Mouse (Mus musculus) testis, adult 2 months (tissue): ENCODE data around the gene Wwtr1.

Source experiments
- CTCF ChIP-seq: fragments of 200-500 bp; IDR thresholded peaks from 2 replicates; pipeline ENCODE4 v1.5.1; 2012; ENCODE audit warnings: low read depth, mild to moderate bottlenecking, inconsistent platforms, low read length, moderate library complexity; ENCODE audit not compliant: control insufficient read depth, insufficient read depth, insufficient replicate concordance
- POLR2A ChIP-seq: fragments of 200-500 bp; IDR thresholded peaks from 2 replicates; pipeline ENCODE4 v1.6.1; 2012; ENCODE audit warnings: low read depth, mild to moderate bottlenecking, inconsistent platforms, low read length, moderate library complexity; ENCODE audit not compliant: control insufficient read depth

DNA sequence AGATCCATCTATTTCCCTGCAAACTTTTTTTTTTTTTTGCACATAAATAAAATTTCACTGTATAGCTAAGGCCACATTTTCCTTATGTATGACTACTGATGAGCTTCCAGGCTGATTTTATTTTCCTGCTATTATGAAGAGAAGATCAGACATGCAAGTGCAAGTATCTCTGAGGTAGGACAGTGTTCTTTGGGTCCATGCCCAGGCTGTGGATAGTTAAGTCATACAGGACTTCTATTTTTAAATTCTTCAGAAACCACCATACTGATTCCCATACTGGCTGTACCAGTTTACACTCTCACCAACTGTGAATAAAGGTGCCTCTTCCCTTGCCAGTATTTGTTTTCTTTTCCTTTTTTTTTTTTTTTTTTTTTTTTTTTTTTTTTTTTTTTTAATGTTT lies 48.6 kb downstream of the Wwtr1 start:
- no peak for TF ChIP-seq CTCF
- TF ChIP-seq POLR2A, result no peak
